Mouse (Mus musculus): ENCODE results near the gene Gtsf1. TPM values are rescaled to one million over a fixed set of nuclear protein-coding genes. Genes with fewer than 3 reads are reported as not detected.

Gtsf1 gene
- total RNA-seq, 4 experiments from 2014 or later, result not detected

DNA sequence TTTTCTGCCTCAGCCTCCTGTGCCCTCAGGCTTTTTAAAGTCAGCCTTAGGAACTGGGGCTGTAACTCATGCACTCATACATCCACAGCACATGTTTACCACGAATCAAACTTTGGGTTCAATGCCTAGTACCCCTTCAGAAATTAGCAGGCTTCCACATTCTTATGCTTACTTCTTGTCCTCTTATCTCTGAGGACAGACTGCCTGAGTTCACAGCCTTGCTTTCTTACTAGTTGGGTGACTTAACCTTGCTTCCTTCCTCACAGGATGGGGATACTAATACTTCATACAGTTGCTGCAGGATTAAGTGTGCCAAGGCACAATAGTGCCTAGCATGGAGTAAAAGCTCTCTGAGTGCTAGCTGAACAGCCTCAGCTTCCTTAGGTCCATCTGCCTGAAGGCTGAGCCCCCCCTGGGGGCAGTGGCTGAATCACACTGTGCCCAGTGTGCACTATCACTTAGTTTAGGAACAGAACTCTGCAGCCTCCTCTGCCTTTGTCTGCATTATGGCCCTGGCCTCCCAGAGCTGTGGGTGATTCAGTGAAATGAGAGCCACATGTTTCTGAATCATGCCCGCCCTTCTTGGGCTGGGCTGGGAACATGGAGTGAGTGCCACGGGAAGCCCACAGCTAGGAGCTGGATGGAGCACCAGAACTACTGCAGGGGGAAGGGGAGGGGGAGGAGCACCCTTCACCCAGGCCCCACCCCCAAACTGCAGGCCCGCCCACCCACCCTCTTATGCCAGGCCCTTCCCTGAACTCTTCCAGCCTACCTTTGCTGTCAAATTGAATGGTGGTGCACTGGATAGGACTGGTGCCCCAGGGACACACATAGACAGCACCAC is 71.8 kb downstream of the Gtsf1 start:
- no peak for DNase-seq (ENCODE audit: low spot score in 2 of 2)

DNA sequence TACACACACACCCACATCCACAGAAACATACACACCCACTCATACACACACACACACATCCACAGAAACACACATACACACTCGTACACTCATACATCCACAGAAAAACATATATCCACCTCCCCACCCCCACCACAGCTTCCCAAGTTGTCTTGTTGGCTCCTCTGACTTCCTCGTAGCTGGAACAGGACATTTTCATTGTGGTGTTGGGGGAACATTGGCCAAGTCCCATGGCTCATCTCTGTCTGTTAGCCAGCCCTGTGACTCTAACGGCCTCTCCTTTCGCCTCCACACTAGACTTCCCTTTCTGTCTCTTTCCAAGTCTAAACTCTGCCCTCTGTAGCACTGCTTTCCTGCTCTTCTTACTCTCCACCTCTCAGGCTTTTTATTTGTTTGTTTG is 72.5 kb downstream of the Gtsf1 start:
- DNase-seq (ENCODE audit: low spot score in 2 of 2), result no peak

DNA sequence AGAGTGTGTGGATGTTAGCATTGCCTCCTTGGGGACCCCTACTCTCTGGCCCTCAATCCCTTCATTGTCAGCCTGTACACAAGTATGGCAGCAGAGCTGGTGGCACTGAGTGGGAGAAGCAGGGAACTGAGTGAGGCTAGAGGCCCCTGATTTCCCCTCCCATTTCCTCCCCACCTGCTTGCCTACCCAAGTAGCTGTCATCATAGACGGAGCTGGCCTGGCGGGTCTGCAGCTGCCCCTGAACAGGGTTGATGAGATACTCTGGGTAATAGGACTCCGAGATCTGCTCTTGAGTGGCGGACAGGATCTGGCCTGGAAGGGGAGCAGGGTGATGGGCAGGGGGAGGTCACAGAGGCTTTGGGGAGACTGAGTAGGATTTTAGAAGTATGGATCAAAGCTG is 74.1 kb downstream of the Gtsf1 start:
- DNase-seq (ENCODE audit: low spot score in 2 of 2), result no peak

DNA sequence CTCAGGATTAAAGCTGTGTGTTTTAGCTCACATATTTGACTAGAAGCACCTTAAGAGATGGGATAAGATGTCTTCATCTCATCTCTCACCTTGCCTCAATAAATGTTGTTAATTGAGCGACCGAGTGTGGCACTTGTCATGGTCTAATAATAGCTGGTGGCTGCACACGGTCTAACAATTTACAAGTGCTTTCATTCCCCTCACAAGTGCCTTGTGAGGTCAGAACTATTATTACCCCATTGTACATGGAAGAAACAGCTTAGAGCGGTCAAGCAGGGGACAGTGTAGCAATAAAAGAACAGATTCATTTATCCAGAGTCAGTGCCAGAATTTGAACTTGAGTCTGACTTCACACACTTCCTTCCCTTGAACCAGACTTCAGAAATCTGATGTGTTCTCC is 74.8 kb downstream of the Gtsf1 start:
- DNase-seq (ENCODE audit: low spot score in 2 of 2), result no peak

DNA sequence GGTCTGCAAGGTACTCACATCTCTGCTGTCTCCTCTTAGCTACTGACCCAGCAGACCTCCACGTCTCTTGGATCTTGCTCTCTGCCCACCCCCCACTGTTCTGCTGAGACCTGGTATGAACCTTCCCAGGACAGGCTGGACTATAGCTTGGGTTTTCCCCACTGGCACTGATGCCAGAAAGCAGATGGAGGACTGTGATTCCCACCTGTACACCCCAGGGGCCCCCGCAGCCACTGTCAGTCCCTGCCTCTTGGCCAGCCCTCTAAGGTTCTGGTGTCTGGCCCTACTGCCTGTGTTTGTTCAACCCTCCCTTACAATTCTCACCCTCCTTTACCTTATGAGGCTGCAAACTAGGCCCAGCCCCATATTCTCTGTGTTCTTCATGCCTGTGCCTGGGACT is 75.6 kb downstream of the Gtsf1 start:
- DNase-seq (ENCODE audit: low spot score in 2 of 2), result no peak

DNA sequence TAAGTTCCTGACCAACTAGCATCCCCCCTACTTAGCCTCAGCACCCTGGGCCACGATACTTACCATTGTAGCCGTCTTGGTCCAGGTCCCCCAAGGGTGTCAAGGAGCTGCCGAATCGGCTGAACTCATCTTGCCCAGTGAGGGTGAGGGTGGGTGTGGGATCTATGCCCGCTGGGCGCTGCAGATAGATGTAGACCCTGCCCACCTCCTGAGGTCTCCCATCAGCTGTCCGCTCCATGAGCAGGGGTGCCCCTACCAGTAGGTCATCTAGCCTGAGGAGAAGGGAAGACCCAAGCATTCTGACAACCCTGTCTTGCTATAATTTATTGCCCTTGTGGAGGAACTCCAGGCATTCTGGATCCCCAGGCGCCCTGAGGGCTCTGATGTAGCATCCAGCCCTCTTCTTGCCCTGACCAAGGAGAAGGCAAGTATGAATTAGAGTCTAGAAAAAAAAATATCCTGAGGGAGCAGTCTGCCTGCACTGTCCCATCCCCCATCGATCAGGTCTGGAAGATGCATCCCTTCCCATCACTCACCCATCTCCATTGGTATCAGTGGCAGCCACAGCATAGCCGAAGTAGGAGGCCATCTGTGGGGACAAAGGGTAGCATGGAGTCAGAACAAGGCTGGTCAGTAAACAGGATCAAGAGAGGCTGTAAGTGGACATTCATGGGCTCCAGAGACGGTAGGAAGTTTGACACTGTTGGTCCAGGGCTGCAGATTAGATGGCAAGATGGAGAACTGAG is 76.6 kb downstream of the Gtsf1 start:
- no peak for DNase-seq (ENCODE audit: low spot score in 2 of 2)

DNA sequence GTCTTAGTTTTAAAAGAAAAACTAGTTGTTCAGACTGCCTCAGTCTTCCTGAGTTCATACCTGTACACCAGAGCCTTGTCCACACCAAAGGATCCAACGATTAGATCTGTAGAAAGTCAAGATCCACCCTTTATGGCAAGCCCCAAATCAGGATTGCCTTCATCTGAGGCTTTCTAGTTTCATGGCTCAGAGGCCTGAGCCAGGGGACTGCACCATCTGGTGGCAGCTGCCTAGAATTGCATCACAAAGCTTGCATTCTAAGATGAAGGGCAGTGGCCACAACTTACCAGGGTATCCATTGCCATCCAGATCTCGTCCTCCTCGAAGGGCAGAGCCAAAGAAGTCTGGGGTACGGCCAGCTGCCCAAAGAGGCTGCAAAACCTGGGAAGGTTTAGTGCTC is 77.4 kb downstream of the Gtsf1 start:
- DNase-seq (ENCODE audit: low spot score in 2 of 2), result no peak

Other genes starting within 250 kb of the Gtsf1 start
- 100 to 1,000 TPM; 174 to 198 (median 181) TPM for gene Cbx5, start 190.7 kb downstream of the Gtsf1 start, total RNA-seq (2022)
- gene Hnrnpa1, start 190.0 kb downstream of the Gtsf1 start, total RNA-seq (2022), result 100 to 1,000 TPM; 254 to 309 (median 279) TPM
- gene Nfe2, start 172.1 kb downstream of the Gtsf1 start, total RNA-seq (2022), result not detected
- gene Copz1, start 157.8 kb downstream of the Gtsf1 start, total RNA-seq (2022), result 10 to 100 TPM; 90.9 to 93.2 (median 91.9) TPM
- gene Gpr84, start 119.9 kb downstream of the Gtsf1 start, total RNA-seq (2022), result 1 to 10 TPM in 2 of 4 experiments, under 1 TPM in 2; 0.76 to 6.8 (median 2.8) TPM
- gene Zfp385a, start 90.4 kb downstream of the Gtsf1 start, total RNA-seq (2022), result 10 to 100 TPM; 60.6 to 78.6 (median 69.1) TPM
- 1 to 10 TPM; 5.7 to 7.2 (median 5.9) TPM for gene Itga5, start 63.7 kb downstream of the Gtsf1 start, total RNA-seq (2022)
- not detected for gene Gtsf2, start 18.0 kb upstream of the Gtsf1 start, total RNA-seq (2022)
- gene Nckap1l, start 23.3 kb upstream of the Gtsf1 start, total RNA-seq (2022), result 10 to 100 TPM in 2 of 4 experiments, 1 to 10 TPM in 2; 8.7 to 19.2 (median 13.3) TPM
- 100 to 1,000 TPM; 284 to 347 (median 325) TPM for gene Pde1b, start 72.6 kb upstream of the Gtsf1 start, total RNA-seq (2022)
- 100 to 1,000 TPM; 127 to 151 (median 142) TPM for gene Ppp1r1a, start 107.5 kb upstream of the Gtsf1 start, total RNA-seq (2022)
- not detected for gene Glycam1, start 134.6 kb upstream of the Gtsf1 start, total RNA-seq (2022)